Mouse (Mus musculus): ENCODE measurements around the gene Apbb2.

GRCm38 (mm10) chr5:66474153-66474552 lies 144.4 kb downstream of the Apbb2 start:
- no peak for TF ChIP-seq CTCF (IDR thresholded peaks at IDR 0.05; ENCODE audit: borderline replicate concordance, extremely low read depth, insufficient read depth, insufficient read length)
- TF ChIP-seq POLR2A (IDR thresholded peaks at IDR 0.05; ENCODE audit: borderline replicate concordance, extremely low read depth, insufficient read depth, insufficient read length, poor library complexity, severe bottlenecking), result no peak
